Mouse (Mus musculus) testis, adult 2 months (tissue): Measurements from ENCODE around the gene Sh3gl3. TPM values are rescaled to one million over a fixed set of nuclear protein-coding genes. Genes with fewer than 3 reads are reported as not detected.

ENCODE experiments used
- H3K27ac ChIP-seq: fragments of 200-500 bp; 2 replicates; pipeline ENCODE4 v1.5.1; 2012; ENCODE audit warnings: low read depth, low read length; ENCODE audit not compliant: control insufficient read depth, insufficient read depth
- H3K27me3 ChIP-seq: fragments of 200-500 bp; 2 replicates; pipeline ENCODE4 v1.6.1; 2012; ENCODE audit warnings: mild to moderate bottlenecking, low read length, moderate library complexity; ENCODE audit not compliant: control insufficient read depth, insufficient read depth
- H3K36me3 ChIP-seq: fragments of 200-500 bp; 2 replicates; pipeline ENCODE4 v1.6.1; 2012; ENCODE audit warnings: mild to moderate bottlenecking, low read length; ENCODE audit not compliant: control insufficient read depth, insufficient read depth
- H3K4me1 ChIP-seq: fragments of 200-500 bp; 2 replicates; pipeline ENCODE4 v1.6.1; 2012; ENCODE audit warnings: low read length; ENCODE audit not compliant: control insufficient read depth, insufficient read depth
- H3K4me3 ChIP-seq: fragments of 200-500 bp; 2 replicates; pipeline ENCODE4 v1.5.1; 2012; ENCODE audit warnings: low read depth, mild to moderate bottlenecking, low read length, moderate library complexity, mixed read lengths; ENCODE audit not compliant: control insufficient read depth
- CTCF ChIP-seq: fragments of 200-500 bp; IDR thresholded peaks from 2 replicates; pipeline ENCODE4 v1.5.1; 2012; ENCODE audit warnings: low read depth, mild to moderate bottlenecking, inconsistent platforms, low read length, moderate library complexity; ENCODE audit not compliant: control insufficient read depth, insufficient read depth, insufficient replicate concordance
- POLR2A ChIP-seq: fragments of 200-500 bp; IDR thresholded peaks from 2 replicates; pipeline ENCODE4 v1.6.1; 2012; ENCODE audit warnings: low read depth, mild to moderate bottlenecking, inconsistent platforms, low read length, moderate library complexity; ENCODE audit not compliant: control insufficient read depth
- polyA plus RNA-seq: library from polyadenylated mRNA; depleted of rRNA; stranded (reverse); fragments of >200 nt; gene quantifications from 2 replicates; pipeline ENCODE4 v1.2.3, GENCODE M21; 2012; rRNA removed

Sh3gl3 gene
- polyA plus RNA-seq, result 72.9 and 81.4 TPM in 2 replicates

- Histone ChIP-seq H3K4me1 (peaks cover 3% of the 10 kb centered on the region), H3K27ac (peak within 1 kb of the TSS; percentile 92), H3K27me3 (no peaks in the 10 kb centered on the region), H3K36me3 (peaks cover 4% of the 10 kb centered on the region), H3K4me3 (peak within 1 kb of the TSS; percentile 91)
- TF ChIP-seq CTCF (no peak), POLR2A (peak; percentile 43; the same call in 1 of the 2 replicates)
These were observed at the start of gene Sh3gl3 for GRCm38 (mm10) chr7:82173540-82173939. TSS of gene Sh3gl3 (plus strand) at chr7:82173840.

GRCm38 (mm10) chr7:82138196-82138595 is 35.4 kb upstream of the Sh3gl3 start:
- H3K27ac ChIP-seq, result no peak overlapping the region
- H3K4me3 ChIP-seq, result no peak overlapping the region
- TF ChIP-seq CTCF (no peak), POLR2A (no peak)
- H3K36me3 ChIP-seq, result no peaks in the 10 kb centered on the region
- no peaks in the 10 kb centered on the region for H3K4me1 ChIP-seq
- no peaks in the 10 kb centered on the region for H3K27me3 ChIP-seq

- no peaks in the 10 kb centered on the region for H3K36me3 ChIP-seq
- H3K27ac ChIP-seq, result no peak overlapping the region
- no peaks in the 10 kb centered on the region for H3K4me1 ChIP-seq
- H3K27me3 ChIP-seq, result no peaks in the 10 kb centered on the region
- TF ChIP-seq CTCF (no peak), POLR2A (no peak)
- H3K4me3 ChIP-seq, result no peak overlapping the region
These were observed 26.5 kb upstream of the Sh3gl3 start for GRCm38 (mm10) chr7:82147151-82147550.

GRCm38 (mm10) chr7:82164681-82165080 is 9.0 kb upstream of the Sh3gl3 start:
- Histone ChIP-seq H3K27me3 (no peaks in the 10 kb centered on the region), H3K36me3 (no peaks in the 10 kb centered on the region), H3K4me1 (no peaks in the 10 kb centered on the region), H3K27ac (no peak overlapping the region), H3K4me3 (no peak overlapping the region)
- TF ChIP-seq POLR2A (no peak), CTCF (no peak)

GRCm38 (mm10) chr7:82174571-82175326 is 1.1 kb downstream of the Sh3gl3 start:
- no peaks in the 10 kb centered on the region for H3K27me3 ChIP-seq
- peak overlapping the region; percentile 92 for H3K27ac ChIP-seq
- peak overlapping the region; percentile 91 for H3K4me3 ChIP-seq
- peaks cover 4% of the 10 kb centered on the region for H3K36me3 ChIP-seq
- H3K4me1 ChIP-seq, result peaks cover 3% of the 10 kb centered on the region
- TF ChIP-seq POLR2A (peak; percentile 68), CTCF (no peak)

- peak overlapping the region; percentile 92 for H3K27ac ChIP-seq
- TF ChIP-seq CTCF (no peak), POLR2A (no peak)
These were observed 1.7 kb downstream of the Sh3gl3 start for GRCm38 (mm10) chr7:82175327-82175721.

GRCm38 (mm10) chr7:82176192-82176591 is 2.6 kb downstream of the Sh3gl3 start:
- H3K36me3 ChIP-seq, result peaks cover 4% of the 10 kb centered on the region
- no peak for TF ChIP-seq POLR2A
- no peak overlapping the region for H3K27ac ChIP-seq
- H3K27me3 ChIP-seq, result no peaks in the 10 kb centered on the region
- H3K4me1 ChIP-seq, result peaks cover 3% of the 10 kb centered on the region
- peak overlapping the region; percentile 91 for H3K4me3 ChIP-seq

More at GRCm38 (mm10) chr7:82175327-82175721, 1.7 kb downstream of the Sh3gl3 start:
- H3K36me3 ChIP-seq, result peaks cover 4% of the 10 kb centered on the region
- peaks cover 3% of the 10 kb centered on the region for H3K4me1 ChIP-seq
- H3K4me3 ChIP-seq, result peak overlapping the region; percentile 91
- no peaks in the 10 kb centered on the region for H3K27me3 ChIP-seq
